Mouse (Mus musculus) layer of hippocampus, postnatal 36 days (tissue): Measurements from ENCODE around the gene Slc7a1. TPM values are rescaled to one million over a fixed set of nuclear protein-coding genes. Genes with fewer than 3 reads are reported as not detected.
A peak's percentile ranks its signal among the peaks of the same experiment; 100 is the strongest.

ENCODE experiments used
- DNase-seq, 2 experiments: peaks; one replicate each; pipeline ENCODE4 v3.0.0; 2022
- total RNA-seq, 2 experiments: library from RNA; stranded (reverse); gene quantifications; 2 replicates each; pipeline ENCODE4 v1.2.3; 2021

Gene Slc7a1
- total RNA-seq, 2 experiments from 2014 or later: 24.2 to 25.9 TPM

DNA sequence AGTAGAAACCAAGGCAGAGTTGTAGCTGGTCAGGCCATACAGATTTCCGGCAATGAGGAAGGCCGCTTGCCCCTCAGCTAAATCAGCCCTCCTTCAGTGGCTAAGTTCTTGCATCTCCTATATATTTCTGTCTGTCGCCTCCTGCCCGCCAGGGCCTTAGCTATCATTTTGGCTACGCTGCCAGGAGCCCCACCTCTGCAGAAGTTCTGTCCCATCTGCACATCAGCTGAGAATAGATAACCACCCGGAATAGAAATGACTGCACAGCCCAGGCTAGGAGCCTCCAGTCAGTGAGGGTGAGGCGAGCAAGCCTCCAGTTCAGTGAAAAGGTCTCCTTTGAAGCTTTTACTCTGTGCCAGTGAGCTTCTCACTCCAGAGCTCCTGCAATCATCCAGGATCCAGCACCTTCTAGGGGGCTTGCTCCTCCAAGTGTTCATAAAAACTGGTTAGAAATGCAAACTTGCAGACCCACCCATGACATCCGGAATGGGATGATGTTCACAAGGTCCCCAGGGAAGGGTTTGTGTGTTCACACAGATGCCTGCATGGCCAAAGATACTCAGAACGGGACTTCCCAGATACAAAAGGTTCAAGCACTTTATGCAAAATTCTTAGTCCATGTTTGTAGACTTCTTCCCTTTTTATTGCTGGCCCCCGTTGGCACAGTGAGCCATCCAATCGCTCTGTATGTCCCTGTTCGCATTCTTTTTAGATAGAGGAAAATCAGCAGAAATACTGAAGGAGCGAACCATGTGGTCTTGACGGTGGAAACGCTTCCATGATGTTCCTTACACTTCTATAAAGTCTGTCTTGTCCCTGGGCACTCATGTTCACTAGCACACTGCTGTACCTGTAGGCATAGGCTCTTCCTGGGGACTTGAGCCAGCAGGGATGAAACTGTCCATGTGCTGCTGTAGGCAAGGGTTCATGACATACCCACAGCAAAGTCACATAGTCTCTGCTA, 10.4 kb downstream of the Slc7a1 start:
- no peak for DNase-seq

GRCm38 (mm10) chr5:148388251-148389006, 11.3 kb downstream of the Slc7a1 start:
- DNase-seq: no peak

DNA sequence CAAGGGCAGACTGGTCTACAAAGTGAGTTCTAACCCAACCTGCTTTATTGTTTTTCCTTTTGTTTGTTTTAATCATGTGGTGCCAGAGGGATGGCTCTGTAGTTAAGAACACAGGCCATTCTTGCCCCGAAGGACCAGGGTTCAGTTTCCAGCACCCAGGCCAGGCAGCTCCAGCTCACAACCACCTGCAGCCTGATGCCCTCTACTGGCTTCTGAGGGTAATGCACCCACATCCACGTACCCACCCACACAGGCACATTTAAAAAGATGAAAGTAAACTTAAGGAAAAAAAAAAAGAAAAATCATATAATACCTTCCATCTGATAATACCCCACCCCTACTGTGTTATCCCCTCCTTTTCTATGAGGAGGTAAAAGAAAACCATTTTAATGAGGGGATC, 11.9 kb downstream of the Slc7a1 start:
- DNase-seq: no peak

GRCm38 (mm10) chr5:148386471-148386870, 13.2 kb downstream of the Slc7a1 start:
- DNase-seq: peak in 1 of 2 experiments; percentile 18

DNA sequence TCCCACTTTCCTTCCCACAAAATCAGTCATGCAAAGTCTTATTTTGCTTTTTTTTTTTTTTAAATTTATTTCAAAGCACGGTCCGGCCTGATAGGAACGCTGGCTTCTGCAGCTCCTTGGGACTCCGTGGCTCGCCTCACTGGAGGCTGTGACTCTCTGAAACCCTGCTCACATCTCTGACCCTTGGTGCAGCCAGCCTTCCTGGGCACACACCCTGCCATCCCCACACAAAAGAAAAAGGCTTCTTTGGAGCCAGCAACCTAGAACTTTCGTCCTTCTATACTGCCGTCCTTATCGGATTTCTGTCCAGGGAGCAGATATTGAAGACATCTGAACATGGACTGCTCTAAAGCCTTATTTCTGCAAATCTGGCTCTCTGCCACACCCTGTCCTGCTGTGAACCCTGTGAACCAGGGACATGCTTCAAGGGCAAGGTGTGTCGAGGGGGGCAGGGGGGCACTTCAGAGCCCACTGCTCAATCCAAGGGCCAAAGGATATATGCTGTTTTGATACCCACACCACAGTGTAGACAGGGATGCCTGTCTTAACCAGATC, 15.1 kb downstream of the Slc7a1 start:
- no peak for DNase-seq

DNA sequence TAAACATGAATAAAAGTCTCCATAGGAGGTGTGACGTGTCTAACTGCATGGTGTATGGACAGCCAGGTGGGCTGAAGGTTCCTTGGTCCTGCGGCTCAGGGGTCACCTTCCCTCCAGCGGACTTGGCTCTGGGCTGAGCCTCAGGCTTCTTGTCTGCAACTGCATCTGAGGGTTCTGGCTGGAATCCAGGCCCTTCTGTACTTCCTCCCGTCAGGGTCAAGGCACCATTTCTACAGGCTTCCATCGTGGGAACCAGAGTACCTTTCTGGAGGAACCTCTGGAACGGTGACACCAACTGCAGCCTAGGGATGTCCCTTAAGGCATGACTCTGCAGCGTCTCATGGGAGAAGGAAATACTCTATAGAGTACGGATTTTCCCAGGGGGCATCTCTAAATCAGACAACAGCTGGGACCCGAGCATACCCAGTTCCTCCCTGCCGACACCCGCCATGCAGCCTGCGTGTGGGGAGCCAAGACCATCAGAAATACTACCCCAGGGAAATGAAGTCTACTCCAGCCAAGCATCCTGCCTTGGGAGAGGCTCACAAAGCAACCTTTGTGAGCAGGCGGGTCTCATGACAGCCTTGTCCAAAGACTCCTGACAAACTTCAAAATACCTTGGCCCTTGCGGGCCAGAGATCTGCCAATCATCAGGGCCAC, 15.7 kb downstream of the Slc7a1 start:
- DNase-seq: no peak

- DNase-seq: no peak
Observed at GRCm38 (mm10) chr5:148381083-148381482, 18.6 kb downstream of the Slc7a1 start.

GRCm38 (mm10) chr5:148380246-148380504, 19.5 kb downstream of the Slc7a1 start:
- DNase-seq: no peak

DNA sequence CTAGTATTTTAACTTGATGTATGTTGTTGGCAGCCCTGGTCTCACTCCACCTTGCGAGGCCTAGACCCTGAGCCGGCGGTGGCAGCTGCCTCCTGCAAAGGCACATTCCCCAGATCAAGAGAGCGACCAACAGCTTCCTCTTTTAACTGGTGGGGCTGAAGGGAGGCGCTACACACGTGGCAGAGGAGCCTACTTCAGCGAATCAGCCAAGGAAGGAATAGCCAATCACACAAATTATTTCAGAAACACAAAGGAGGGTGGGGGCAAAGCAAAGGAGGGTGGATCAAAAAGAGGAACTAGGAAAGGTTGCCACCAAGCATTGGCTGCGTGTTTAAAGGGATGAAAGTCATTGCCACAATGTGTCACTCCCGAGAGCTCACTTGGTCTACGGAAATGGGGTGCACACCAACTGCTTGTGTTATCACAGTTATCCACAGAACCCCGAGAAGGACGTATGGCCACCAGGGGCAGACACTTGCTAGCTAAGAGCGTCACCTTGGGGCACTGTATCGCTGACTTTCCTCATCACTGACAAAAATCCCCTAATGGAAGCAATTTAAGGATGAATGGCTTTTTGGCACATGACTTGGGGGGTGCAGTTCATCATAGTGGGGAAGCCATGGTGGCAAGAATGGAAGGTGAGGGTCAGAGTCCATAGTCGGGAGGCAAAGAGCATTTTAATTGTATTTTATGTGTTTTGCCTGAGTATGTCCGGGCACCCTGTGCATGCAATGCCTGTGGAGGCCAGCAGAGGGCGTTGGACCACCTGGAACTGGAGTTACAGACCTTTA, 20.1 kb downstream of the Slc7a1 start:
- DNase-seq: no peak

DNA sequence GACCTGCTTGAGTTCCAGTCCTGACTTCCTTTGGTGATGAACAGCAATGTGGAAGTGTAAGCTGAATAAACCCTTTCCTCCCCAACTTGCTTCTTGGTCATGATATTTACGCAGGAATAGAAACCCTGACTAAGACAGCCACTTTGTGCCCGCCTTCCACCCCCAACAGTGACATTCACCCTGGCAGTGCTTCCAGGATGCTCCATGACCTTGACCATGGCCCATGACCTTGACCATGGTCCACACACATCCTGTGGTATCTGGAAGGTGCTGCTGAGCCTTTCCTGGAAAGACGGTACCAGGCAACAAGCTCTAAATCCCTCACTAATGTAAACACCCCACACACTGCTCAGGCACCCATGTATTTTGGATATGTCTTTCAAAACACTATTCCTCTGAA, 21.0 kb downstream of the Slc7a1 start:
- no peak for DNase-seq

DNA sequence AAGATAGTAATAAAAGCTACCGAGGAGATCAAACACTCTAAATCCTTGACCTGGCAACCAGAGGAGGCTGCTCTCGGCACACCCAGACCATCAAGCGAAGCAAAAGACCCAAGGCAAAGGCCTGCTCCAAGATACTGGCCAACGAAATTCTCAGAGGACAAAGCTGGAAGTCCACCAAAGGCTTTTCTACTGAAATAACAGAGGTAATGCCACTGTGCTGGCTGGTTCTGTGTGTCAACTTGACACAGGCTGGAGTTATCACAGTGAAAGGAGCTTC, 21.5 kb downstream of the Slc7a1 start:
- no peak for DNase-seq

- no peak for DNase-seq
Observed at GRCm38 (mm10) chr5:148377439-148378231, 22.1 kb downstream of the Slc7a1 start.

DNA sequence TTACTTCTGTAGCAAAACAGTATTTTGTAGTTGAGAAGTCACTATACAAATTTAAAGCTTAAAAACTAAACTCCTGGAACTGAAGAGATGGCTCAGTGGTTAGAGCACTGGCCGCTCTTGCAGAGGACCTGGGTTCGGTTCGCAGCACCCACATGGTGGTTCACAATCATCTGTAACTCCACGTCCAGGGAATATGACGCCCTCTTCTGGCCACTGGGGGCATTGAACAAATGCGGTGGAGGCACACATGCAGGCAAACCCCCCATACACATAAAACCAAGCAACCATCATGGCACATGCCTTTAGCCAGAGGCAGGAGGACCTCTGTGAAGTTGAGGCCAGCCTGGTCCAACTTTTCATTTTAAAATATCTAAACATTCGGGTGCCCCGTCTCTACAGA, 23.3 kb downstream of the Slc7a1 start:
- DNase-seq: no peak

- DNase-seq: no peak
Observed at GRCm38 (mm10) chr5:148375480-148375879, 24.2 kb downstream of the Slc7a1 start.

GRCm38 (mm10) chr5:148373092-148373685, 26.5 kb downstream of the Slc7a1 start:
- DNase-seq: no peak

DNA sequence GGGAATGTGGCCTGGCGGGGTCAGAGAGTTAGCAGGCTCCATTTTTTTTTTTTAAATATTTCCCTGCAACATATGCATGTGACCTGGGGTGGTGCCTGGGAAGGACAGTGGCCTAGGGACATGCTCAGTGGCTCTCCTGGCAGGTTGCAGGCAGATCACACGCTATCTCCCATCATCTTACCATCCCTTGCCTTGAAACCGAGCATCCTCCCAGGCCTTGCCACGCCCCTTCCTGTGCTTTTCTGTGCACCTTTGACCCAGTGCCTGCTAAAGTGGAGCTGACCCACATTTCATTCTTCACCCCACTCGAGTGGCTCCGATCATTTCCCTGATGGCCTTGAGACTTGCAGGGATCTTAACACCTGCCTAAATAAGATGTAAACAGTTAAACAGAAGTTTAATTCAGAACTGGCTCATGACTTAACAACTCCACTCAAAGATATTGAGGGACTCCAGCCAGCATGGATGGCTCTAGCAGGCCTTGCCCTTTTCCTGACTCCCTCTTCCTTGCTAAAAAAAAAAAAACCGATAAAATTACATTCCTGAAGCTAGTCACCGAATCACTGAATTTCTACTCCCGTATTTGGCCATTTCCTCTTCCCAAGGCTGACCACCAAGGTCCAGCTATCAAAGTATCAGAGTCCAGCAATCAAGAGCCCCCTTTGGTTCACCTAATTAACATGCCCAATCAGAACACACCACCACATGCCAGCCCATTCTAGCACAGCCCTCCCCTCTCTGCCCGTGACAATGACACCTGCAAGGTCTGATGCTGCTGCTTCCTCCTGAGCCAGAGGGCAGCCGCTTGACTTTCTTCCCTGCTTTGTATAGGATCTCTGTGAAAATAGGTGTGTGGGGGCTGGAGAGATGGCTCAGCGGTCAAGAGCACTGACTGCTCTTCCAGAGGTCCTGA, 27.4 kb downstream of the Slc7a1 start:
- no peak for DNase-seq

DNA sequence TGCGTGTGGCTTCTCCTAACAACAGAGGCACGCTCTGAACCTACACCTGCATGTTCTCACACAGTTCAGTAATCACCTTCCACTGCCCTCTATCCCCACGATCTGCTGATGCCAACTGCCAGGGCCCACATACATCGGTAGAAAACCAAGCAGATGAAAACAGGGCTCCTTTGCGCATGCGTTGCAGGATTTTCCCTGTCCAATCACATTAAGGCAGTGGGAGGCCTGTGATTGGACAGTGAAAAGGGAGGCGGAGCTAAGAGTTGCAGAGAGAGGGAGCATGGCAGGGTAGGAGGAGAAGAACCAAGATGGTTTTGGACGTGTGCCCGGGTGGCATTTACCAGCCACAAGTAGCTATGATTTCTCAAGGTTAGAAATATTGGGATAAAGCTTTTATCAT, 28.3 kb downstream of the Slc7a1 start:
- DNase-seq: no peak

GRCm38 (mm10) chr5:148370624-148371023, 29.1 kb downstream of the Slc7a1 start:
- no peak for DNase-seq

- no peak for DNase-seq
Observed at GRCm38 (mm10) chr5:148369178-148369577, 30.5 kb downstream of the Slc7a1 start.

- no peak for DNase-seq
Observed at GRCm38 (mm10) chr5:148367816-148368215, 31.9 kb downstream of the Slc7a1 start.
